Comparison of ENCODE assay signal across 8 mouse cellular contexts in genomic region chr1:131995062-131995461, GRCm38 (mm10). TPM values are rescaled to one million over a fixed set of nuclear protein-coding genes. Genes with fewer than 3 reads are reported as not detected.
DNase-seq lines count a peak whose midpoint lies in the region; ATAC-seq and TF ChIP-seq lines count a peak whose summit lies in the region.

No protein-coding gene starts in this region.

- in situ Hi-C loops in CH12.LX (cut with MboI; ENCODE audit: low pct_ligation_motif_present, low pct_unique_long_range_greater_than_20kb, low sequenced_read_pairs): no loop called here

- peak; percentile 66 for DNase-seq in layer of hippocampus, adult 11-12 months (ENCODE audit: low spot score)
- no peak for DNase-seq in layer of hippocampus, adult 9-10 months (ENCODE audit: low spot score)
- peak; percentile 70 for DNase-seq in CH12.LX (ENCODE audit: extremely low read depth)
- DNase-seq in gastrocnemius, adult 2 months: peak; percentile 65
- peak; percentile 60 for DNase-seq in limb, embryonic 10.5 days (ENCODE audit: low spot score)
- peak; percentile 66 for DNase-seq in retina, postnatal 1 day

- no peak for ATAC-seq in hindbrain, embryonic 16.5 days

- peak; percentile 42 to 81; a peak in 3 of 4 replicates for TF ChIP-seq CTCF in CH12.LX (conservative IDR thresholded peaks at IDR 0.05 in 1 of 2, IDR thresholded peaks at IDR 0.05 in 1 of 2; ENCODE audit: low read depth in 2 of 2, low read length in 2 of 2)
- 0 out of 2 replicates have a peak, but pooled peaks have one; percentile 16 for TF ChIP-seq CTCF in bone marrow, adult 2 months (IDR thresholded peaks at IDR 0.05; ENCODE audit: control insufficient read depth, insufficient read depth, low read length)
- TF ChIP-seq CTCF in gastrocnemius, adult 2 months (IDR thresholded peaks at IDR 0.05): peak; percentile 91

- dilution Hi-C loops in CH12.LX (cut with MboI; ENCODE audit: extremely low pct_ligation_motif_present, extremely low pct_unique_long_range_greater_than_20kb, low sequenced_read_pairs): no loop called here

- peak; percentile 80 for TF ChIP-seq RAD21 in CH12.LX (IDR thresholded peaks at IDR 0.05; ENCODE audit: low read depth, low read length)

- TF ChIP-seq POLR2A in CH12.LX (IDR thresholded peaks at IDR 0.05; ENCODE audit: low read depth, low read length): no peak
- TF ChIP-seq POLR2A in bone marrow, adult 2 months (IDR thresholded peaks at IDR 0.05; ENCODE audit: borderline replicate concordance, control insufficient read depth, low read depth, low read length): no peak

- TF ChIP-seq EP300 in CH12.LX (IDR thresholded peaks at IDR 0.05; ENCODE audit: low read length): no peak

- peaks cover 7 to 19% of the 10 kb centered on the region in 2 experiments for H3K4me1 ChIP-seq in CH12.LX (ENCODE audit: control insufficient read depth in 1 of 2, insufficient read depth in 2 of 2)
- H3K4me1 ChIP-seq in bone marrow, adult 2 months (ENCODE audit: control insufficient read depth, insufficient read depth, low read length): peaks cover 1% of the 10 kb centered on the region; the same call in 1 of the 2 replicates
- no peaks in the 10 kb centered on the region for H3K4me1 ChIP-seq in limb, embryonic 10.5 days
- no peaks in the 10 kb centered on the region for H3K4me1 ChIP-seq in hindbrain, embryonic 16.5 days (ENCODE audit: control insufficient read depth, insufficient read depth, low read depth, low read length)

- WGBS in bone marrow, adult 2 months: 33% methylated on average over 4 of the region's 4 CpGs
- WGBS in limb, embryonic 10.5 days: 38% methylated on average over 4 of the region's 4 CpGs
- WGBS in hindbrain, embryonic 16.5 days: 40% methylated on average over 4 of the region's 4 CpGs

- H3K27me3 ChIP-seq in CH12.LX (replicated peaks): no peaks in the 10 kb centered on the region
- H3K27me3 ChIP-seq in limb, embryonic 10.5 days (ENCODE audit: low read depth, poor library complexity, severe bottlenecking): no peaks in the 10 kb centered on the region
- no peaks in the 10 kb centered on the region for H3K27me3 ChIP-seq in hindbrain, embryonic 16.5 days (replicated peaks; ENCODE audit: control insufficient read depth, insufficient read depth, low read length)

- H3K36me3 ChIP-seq in CH12.LX (replicated peaks in 1 of 2; ENCODE audit: control insufficient read depth in 1 of 2, insufficient read depth in 1 of 2, low read length in 1 of 2): no peaks in the 10 kb centered on the region
- H3K36me3 ChIP-seq in limb, embryonic 10.5 days: no peaks in the 10 kb centered on the region
- no peaks in the 10 kb centered on the region for H3K36me3 ChIP-seq in hindbrain, embryonic 16.5 days (ENCODE audit: control insufficient read depth, insufficient read depth, low read length)

- no peak overlapping the region for H3K4me3 ChIP-seq in CH12.LX (replicated peaks in 1 of 3; ENCODE audit: low read depth in 2 of 3, low read length in 2 of 3, poor library complexity in 1 of 3)
- H3K4me3 ChIP-seq in bone marrow, adult 2 months (replicated peaks; ENCODE audit: control insufficient read depth, low read depth, low read length): no peak overlapping the region
- no peak overlapping the region for H3K4me3 ChIP-seq in gastrocnemius, adult 2 months
- no peak overlapping the region for H3K4me3 ChIP-seq in limb, embryonic 10.5 days
- H3K4me3 ChIP-seq in hindbrain, embryonic 16.5 days (ENCODE audit: low read length): no peak overlapping the region

- no peak overlapping the region for H3K9ac ChIP-seq in CH12.LX (ENCODE audit: insufficient read depth, low read depth)
- no peak overlapping the region for H3K9ac ChIP-seq in hindbrain, embryonic 16.5 days (ENCODE audit: low read depth, low read length)

- H3K9me3 ChIP-seq in CH12.LX (replicated peaks; ENCODE audit: low read length): peaks cover 9% of the 10 kb centered on the region
- H3K9me3 ChIP-seq in limb, embryonic 10.5 days (replicated peaks): no peaks in the 10 kb centered on the region
- no peaks in the 10 kb centered on the region for H3K9me3 ChIP-seq in hindbrain, embryonic 16.5 days (ENCODE audit: control insufficient read depth, low read length)

- no peak overlapping the region for H3K4me2 ChIP-seq in CH12.LX (ENCODE audit: insufficient read depth, low read depth, poor library complexity, severe bottlenecking)
- H3K4me2 ChIP-seq in hindbrain, embryonic 16.5 days (ENCODE audit: low read length): no peak overlapping the region

- no peak overlapping the region for H3K27ac ChIP-seq in CH12.LX (ENCODE audit: insufficient read depth, low read depth)
- no peak overlapping the region for H3K27ac ChIP-seq in bone marrow, adult 2 months (ENCODE audit: control insufficient read depth, insufficient read depth, low read depth, low read length, poor library complexity)
- H3K27ac ChIP-seq in gastrocnemius, adult 2 months: no peak overlapping the region
- H3K27ac ChIP-seq in limb, embryonic 10.5 days: no peak overlapping the region
- H3K27ac ChIP-seq in hindbrain, embryonic 16.5 days (ENCODE audit: low read depth, low read length): no peak overlapping the region

- intact Hi-C loops in gastrocnemius, adult 2 months (cut with DNase I): loop anchor here (1.0 kb wide), 2 partner anchors 50 to 121 kb away; no protein-coding TSS in a partner anchor

- no peaks in the 10 kb centered on the region for H3K79me2 ChIP-seq in CH12.LX (replicated peaks; ENCODE audit: control insufficient read depth, extremely low read depth, insufficient read depth, poor library complexity, severe bottlenecking)

TF ChIP-seq in CH12.LX, 34 proteins besides CTCF, POLR2A, EP300 and RAD21:
- no peak for TF ChIP-seq ZMIZ1 (IDR thresholded peaks at IDR 0.05; ENCODE audit: low read depth, low read length)
- peak; percentile 75 for TF ChIP-seq ZC3H11A (IDR thresholded peaks at IDR 0.05; ENCODE audit: low read depth, low read length)
- peak; percentile 82 for TF ChIP-seq SMC3 (IDR thresholded peaks at IDR 0.05; ENCODE audit: low read depth, low read length)
- TF ChIP-seq KAT2A (IDR thresholded peaks at IDR 0.05; ENCODE audit: insufficient replicate concordance, low read length): no peak
- 0 out of 2 replicates have a peak, but pooled peaks have one; percentile 21 for TF ChIP-seq MYC (IDR thresholded peaks at IDR 0.05; ENCODE audit: low read depth, low read length)
- TF ChIP-seq CHD2 (IDR thresholded peaks at IDR 0.05; ENCODE audit: low read length): no peak
- TF ChIP-seq CHD1 (IDR thresholded peaks at IDR 0.05; ENCODE audit: low read depth, low read length): no peak

RNA-seq across cellular contexts. Expression of gene Elk4, which starts 12.3 kb away (rescaled TPM):
- total RNA-seq in CH12.LX (2012; rRNA removed) (18.9 and 21.0 TPM in 2 replicates), CH12.LX (2014; rRNA removed) (12.8 and 16.8 TPM in 2 replicates)
- polyA plus RNA-seq in CH12.LX (2012; ENCODE audit: insufficient read length, low read depth): 16.1 and 17.4 TPM in 2 replicates
- polyA plus RNA-seq in bone marrow, adult 2 months (2011; ENCODE audit: insufficient read depth, insufficient read length, low replicate concordance, missing spikeins): 73.2 and 91.1 TPM in 2 replicates
- total RNA-seq in gastrocnemius, adult 2 months (2021): 10 to 100 TPM; 69.6 to 76.1 TPM
- polyA plus RNA-seq in limb, embryonic 10.5 days (2016; fragmentation: Nextera tagmentation; extraction: Ambion mirVana): 10.6 and 15.2 TPM in 2 replicates
- 10.0 and 10.2 TPM in 2 replicates for polyA plus RNA-seq in hindbrain, embryonic 16.5 days (2015; fragmentation: Nextera tagmentation; extraction: Ambion mirVana)

RNA-seq across cellular contexts. Expression of gene Slc45a3, which starts 32.3 kb away (rescaled TPM):
- total RNA-seq in CH12.LX (2012; rRNA removed) (0.47 and 0.55 TPM in 2 replicates), CH12.LX (2014; rRNA removed) (0.11 and 0.16 TPM in 2 replicates)
- polyA plus RNA-seq in CH12.LX (2012; ENCODE audit: insufficient read length, low read depth): 0.15 and 0.20 TPM in 2 replicates
- 1.5 and 1.7 TPM in 2 replicates for polyA plus RNA-seq in bone marrow, adult 2 months (2011; ENCODE audit: insufficient read depth, insufficient read length, low replicate concordance, missing spikeins)
- total RNA-seq in gastrocnemius, adult 2 months (2021): 1 to 10 TPM in 1 of 2 experiments, under 1 TPM in 1; 0.84 to 1.4 TPM
- 1.7 and 2.0 TPM in 2 replicates for polyA plus RNA-seq in limb, embryonic 10.5 days (2016; fragmentation: Nextera tagmentation; extraction: Ambion mirVana)
- 0.96 and 1.5 TPM in 2 replicates for polyA plus RNA-seq in hindbrain, embryonic 16.5 days (2015; fragmentation: Nextera tagmentation; extraction: Ambion mirVana)

Comparison
In these comparisons a context has a peak if more than half of its experiments do, and no peak if none do; other contexts are left out.
1. CTCF ChIP-seq: peak in every context shown above with its lines; median percentile 91 in gastrocnemius, adult 2 months; 62 in CH12.LX; 16 in bone marrow, adult 2 months.